Mouse (Mus musculus): Measurements from ENCODE around the gene Fntb. TPM values are rescaled to one million over a fixed set of nuclear protein-coding genes. Genes with fewer than 3 reads are reported as not detected.

Fntb gene
- polyA plus RNA-seq, 1 experiment from 2014 or later: 41.7 TPM

DNA sequence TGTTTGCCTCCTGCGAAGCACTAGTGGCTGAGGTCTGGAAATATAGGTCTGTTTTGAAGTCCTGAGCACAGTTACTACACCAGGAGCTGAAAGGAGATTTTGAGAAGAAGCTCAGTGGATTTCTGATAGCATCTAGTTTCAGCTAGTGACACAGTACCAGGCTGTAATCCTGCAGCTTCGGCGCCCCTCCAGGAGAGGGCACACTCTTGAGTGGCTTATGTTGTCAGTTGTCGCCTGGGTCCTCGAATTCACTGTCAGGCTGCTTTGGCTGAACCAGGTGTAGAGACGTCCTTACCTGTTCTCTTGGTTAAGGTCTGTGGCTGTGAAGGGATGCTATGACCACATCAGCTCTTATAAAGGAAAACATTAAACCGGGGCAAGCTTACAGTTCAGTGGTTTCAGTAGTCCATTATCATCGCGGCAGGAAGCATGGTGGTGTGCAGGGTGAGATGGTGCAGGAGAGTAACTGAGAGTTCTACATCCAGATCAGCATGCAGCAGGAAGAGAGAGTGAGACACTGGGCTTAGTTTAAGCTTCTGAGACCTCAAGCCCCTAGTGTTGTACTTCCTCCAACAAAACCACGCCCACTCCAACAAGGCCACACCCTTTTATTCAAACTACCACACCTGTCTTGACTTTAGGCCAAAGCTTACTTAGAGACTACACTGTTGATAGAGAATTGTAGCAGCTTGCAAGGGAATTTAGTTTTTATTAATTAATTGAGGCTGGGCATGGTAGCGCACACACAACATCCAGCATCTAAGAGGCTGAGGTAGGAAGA lies 124.2 kb downstream of the Fntb start:
- no peak for ATAC-seq (ENCODE audit: insufficient number of reproducible peaks, insufficient read depth, low FRiP score, low TSS enrichment, low read depth)
- WGBS: 91% methylated on average over 11 of the region's 11 CpGs

DNA sequence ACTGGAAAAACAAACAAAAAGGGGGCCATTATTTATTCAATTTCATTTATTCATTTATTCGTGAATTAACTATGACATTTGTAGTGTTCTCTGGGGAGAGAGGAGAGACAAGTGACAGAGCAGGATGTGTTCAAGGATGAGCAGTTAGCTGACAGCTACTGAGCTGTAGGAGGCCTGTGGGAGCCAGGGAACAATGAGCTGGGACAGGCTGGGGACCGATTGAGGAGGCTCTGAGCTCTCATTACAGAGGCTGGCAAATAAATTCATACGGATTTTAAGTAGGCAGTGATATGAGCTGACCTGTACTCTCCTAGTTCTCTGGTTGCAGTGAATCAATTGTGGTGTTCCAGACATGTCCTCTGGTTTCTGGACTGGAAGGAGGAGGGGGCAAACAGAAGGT lies 125.8 kb downstream of the Fntb start:
- Histone ChIP-seq H3K27me3 (no peaks in the 10 kb centered on the region), H3K4me2 (no peak overlapping the region), H3K36me3 (peaks cover 42% of the 10 kb centered on the region; the same call in 1 of the 2 replicates), H3K4me3 (replicated peaks) (no peak overlapping the region), H3K9me3 (no peaks in the 10 kb centered on the region), H3K9ac (replicated peaks) (no peak overlapping the region), H3K4me1 (replicated peaks) (peaks cover 11% of the 10 kb centered on the region), H3K27ac (no peak overlapping the region)
- WGBS: 82% methylated on average over 3 of the region's 3 CpGs
- ATAC-seq (ENCODE audit: insufficient number of reproducible peaks, insufficient read depth, low FRiP score, low TSS enrichment, low read depth): no peak

More for the DNA sequence above, 124.2 kb downstream of the Fntb start:
- Histone ChIP-seq H3K27ac (no peak overlapping the region), H3K27me3 (no peaks in the 10 kb centered on the region), H3K9ac (replicated peaks) (no peak overlapping the region), H3K4me2 (no peak overlapping the region), H3K36me3 (peaks cover 42% of the 10 kb centered on the region; the same call in 1 of the 2 replicates), H3K4me3 (replicated peaks) (no peak overlapping the region), H3K4me1 (replicated peaks) (no peaks in the 10 kb centered on the region), H3K9me3 (no peaks in the 10 kb centered on the region)

DNA sequence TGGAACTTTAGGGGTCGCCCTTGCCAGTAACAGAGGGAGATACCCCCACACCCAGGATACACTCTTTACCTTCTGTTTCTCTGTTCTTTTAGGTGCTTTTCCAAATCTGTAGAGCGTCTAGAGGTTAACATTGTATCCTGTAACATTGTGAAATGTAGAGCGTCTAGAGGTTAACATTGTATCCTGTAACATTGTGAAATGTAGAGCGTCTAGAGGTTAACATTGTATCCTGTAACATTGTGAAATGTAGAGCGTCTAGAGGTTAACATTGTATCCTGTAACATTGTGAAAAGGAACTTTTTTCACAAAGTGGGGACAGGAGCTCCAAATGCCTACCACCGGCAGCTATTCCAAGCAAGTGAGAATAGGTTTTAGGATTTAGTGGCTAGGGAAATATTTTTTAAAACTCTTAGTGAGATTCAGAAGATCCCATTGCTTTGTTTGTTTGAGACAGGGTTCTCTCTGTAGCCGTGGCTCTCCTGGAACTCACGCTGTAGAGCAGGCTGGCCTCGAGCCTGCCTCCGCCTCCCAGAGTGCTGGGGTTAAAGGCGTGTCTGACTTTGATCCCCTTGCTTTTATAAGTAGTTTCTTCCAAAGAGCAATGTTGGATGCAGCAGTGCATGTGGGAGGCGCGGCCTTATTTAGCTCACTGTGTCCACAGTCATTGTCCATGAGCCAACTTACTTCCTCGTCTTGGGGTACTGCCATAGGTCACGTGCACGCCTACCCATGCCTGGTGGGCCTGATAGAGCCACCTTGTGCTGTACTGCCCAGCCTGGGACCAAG lies 127.7 kb downstream of the Fntb start:
- H3K36me3 ChIP-seq: peaks cover 34% of the 10 kb centered on the region; the same call in 1 of the 2 replicates
- no peak overlapping the region for H3K4me3 ChIP-seq (replicated peaks)
- ATAC-seq (ENCODE audit: insufficient number of reproducible peaks, insufficient read depth, low FRiP score, low TSS enrichment, low read depth): no peak
- no peak overlapping the region for H3K9ac ChIP-seq (replicated peaks)
- no peaks in the 10 kb centered on the region for H3K27me3 ChIP-seq
- H3K4me1 ChIP-seq (replicated peaks): peaks cover 17% of the 10 kb centered on the region
- no peak overlapping the region for H3K4me2 ChIP-seq
- H3K9me3 ChIP-seq: no peaks in the 10 kb centered on the region
- 93% methylated on average over 16 of the region's 16 CpGs for WGBS
- no peak overlapping the region for H3K27ac ChIP-seq

DNA sequence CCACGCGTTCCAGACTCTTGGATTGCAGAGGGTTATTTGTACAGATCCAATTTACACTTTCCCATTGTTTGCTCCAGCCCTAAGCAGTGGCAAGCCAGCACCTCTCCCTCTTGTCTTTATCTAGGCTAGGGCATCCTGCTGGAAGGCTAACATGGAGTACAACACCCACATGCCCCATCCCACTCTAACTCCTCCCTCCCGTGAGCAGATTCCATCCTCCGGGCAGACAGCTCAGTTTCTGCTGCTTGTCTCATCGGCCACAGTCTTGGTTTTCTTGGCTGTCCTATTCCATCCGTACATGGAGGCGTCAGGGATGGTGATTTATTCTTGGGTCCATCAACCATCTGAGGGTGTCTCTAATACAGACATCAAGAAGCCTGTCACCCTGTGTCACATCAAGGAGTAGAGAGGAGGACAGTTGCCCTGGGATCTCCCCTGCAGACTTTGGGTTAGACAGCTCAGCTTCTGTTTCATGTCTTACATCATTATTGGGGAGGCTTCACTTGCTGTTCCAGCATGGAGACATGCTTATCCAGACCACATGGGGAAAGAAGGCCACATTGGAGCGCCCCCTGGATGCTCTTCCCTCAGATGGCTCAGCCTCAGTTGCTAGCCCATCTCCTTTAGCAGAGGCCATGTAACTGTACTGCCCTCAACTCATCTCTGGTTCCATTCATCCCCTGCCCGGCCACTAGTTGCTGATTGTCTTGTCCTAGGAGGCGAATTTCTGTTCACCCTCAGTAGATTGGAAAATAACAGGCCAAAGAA lies 129.6 kb downstream of the Fntb start:
- Histone ChIP-seq H3K4me3 (replicated peaks) (no peak overlapping the region), H3K27me3 (no peaks in the 10 kb centered on the region), H3K4me2 (no peak overlapping the region), H3K27ac (no peak overlapping the region), H3K36me3 (peaks cover 33% of the 10 kb centered on the region; the same call in 1 of the 2 replicates), H3K4me1 (replicated peaks) (peaks cover 17% of the 10 kb centered on the region), H3K9me3 (no peaks in the 10 kb centered on the region), H3K9ac (replicated peaks) (no peak overlapping the region)
- 77% methylated on average over 10 of the region's 10 CpGs for WGBS
- no peak for ATAC-seq (ENCODE audit: insufficient number of reproducible peaks, insufficient read depth, low FRiP score, low TSS enrichment, low read depth)

DNA sequence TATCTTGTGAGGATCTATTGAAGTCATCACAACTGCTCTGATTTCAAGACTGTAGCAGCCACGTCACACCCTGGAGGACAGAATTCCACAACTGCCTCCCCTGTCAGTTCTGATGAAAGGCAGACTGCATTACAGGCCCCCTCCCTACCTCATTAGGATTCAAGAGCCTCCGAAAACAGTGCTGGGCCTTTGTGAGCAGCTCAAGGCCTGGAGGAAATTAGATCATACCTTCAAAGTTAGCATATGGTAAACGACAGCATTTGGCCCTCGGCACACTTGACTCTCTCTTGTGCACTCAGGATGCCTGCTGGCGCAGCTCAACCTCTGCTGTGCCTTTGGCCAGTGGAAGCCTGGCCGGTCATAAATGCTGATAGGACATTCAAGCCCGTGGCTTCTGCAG lies 130.4 kb downstream of the Fntb start:
- Histone ChIP-seq H3K4me3 (replicated peaks) (no peak overlapping the region), H3K4me1 (replicated peaks) (peaks cover 17% of the 10 kb centered on the region), H3K9me3 (no peaks in the 10 kb centered on the region), H3K4me2 (no peak overlapping the region), H3K27ac (no peak overlapping the region), H3K27me3 (no peaks in the 10 kb centered on the region), H3K36me3 (peaks cover 34% of the 10 kb centered on the region; the same call in 1 of the 2 replicates), H3K9ac (replicated peaks) (no peak overlapping the region)
- 0 out of 2 replicates have a peak, but pooled peaks have one; percentile 39 for ATAC-seq (ENCODE audit: insufficient number of reproducible peaks, insufficient read depth, low FRiP score, low TSS enrichment, low read depth)
- 31% methylated on average over 7 of the region's 7 CpGs for WGBS

DNA sequence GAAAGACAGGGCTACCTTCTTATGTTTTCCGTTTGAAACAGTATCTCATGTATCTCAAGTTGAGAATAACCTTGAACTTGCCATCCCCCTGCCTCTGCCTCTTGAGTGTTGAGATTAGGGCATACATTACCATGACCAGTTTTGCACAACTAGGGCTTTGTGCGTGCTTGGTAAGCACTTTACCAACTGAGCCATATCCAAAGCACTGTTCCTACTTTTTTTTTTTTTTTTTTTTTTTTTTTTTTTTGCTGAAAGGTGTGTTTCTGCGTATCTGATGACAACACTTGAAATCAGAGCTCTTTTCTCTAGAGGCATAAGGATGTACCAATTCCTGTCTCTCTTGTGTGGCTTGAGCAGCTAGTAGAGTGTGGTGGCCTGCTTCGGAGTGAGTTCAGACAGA lies 131.2 kb downstream of the Fntb start:
- Histone ChIP-seq H3K27ac (no peak overlapping the region), H3K4me1 (replicated peaks) (peaks cover 17% of the 10 kb centered on the region), H3K27me3 (no peaks in the 10 kb centered on the region), H3K4me2 (no peak overlapping the region), H3K9ac (replicated peaks) (no peak overlapping the region), H3K4me3 (replicated peaks) (no peak overlapping the region), H3K36me3 (peaks cover 32% of the 10 kb centered on the region), H3K9me3 (no peaks in the 10 kb centered on the region)
- WGBS: 94% methylated on average over 4 of the region's 4 CpGs
- no peak for ATAC-seq (ENCODE audit: insufficient number of reproducible peaks, insufficient read depth, low FRiP score, low TSS enrichment, low read depth)

DNA sequence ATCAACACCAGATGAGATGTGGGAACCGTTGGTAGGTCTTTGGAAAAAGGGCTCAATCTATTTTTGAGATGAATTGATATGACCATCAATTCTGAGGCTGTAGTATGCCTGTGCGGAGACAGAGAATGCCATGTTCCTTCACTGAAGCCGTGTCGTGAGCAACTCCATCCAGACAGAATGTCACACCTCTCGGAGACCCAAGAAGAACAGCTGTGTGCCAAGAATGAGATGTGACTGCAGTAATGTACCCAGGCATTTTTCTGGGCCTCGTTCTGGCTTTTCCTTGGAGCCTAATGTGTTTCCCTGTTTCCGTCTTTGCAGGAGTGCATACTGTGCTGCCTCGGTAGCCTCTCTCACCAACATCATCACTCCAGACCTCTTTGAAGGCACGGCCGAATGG lies 131.6 kb downstream of the Fntb start:
- Histone ChIP-seq H3K27ac (no peak overlapping the region), H3K27me3 (no peaks in the 10 kb centered on the region), H3K4me3 (replicated peaks) (no peak overlapping the region), H3K4me1 (replicated peaks) (peaks cover 17% of the 10 kb centered on the region), H3K36me3 (peaks cover 30% of the 10 kb centered on the region), H3K4me2 (no peak overlapping the region), H3K9ac (replicated peaks) (no peak overlapping the region), H3K9me3 (no peaks in the 10 kb centered on the region)
- ATAC-seq (ENCODE audit: insufficient number of reproducible peaks, insufficient read depth, low FRiP score, low TSS enrichment, low read depth): no peak
- WGBS: 67% methylated on average over 10 of the region's 10 CpGs

DNA sequence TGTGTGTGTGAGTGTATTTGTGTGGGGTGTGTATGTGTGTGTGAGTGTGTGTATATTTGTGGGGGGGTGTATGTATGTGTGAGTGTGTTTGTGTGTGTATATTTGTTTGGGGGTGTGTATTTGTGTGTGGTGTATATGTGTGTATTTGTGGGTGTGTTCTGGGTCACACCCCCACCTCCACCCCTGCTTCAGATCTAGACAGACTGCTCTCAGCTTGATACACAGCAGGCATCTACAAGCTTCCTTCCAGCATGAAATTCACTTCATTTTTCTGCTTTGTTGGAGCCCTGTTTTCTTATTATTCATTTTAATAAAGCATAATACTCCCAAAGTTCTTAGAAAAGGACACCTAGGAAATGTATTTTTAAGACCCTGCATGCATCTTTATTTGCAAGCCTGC lies 132.8 kb downstream of the Fntb start:
- no peak overlapping the region for H3K4me3 ChIP-seq (replicated peaks)
- ATAC-seq (ENCODE audit: insufficient number of reproducible peaks, insufficient read depth, low FRiP score, low TSS enrichment, low read depth): no peak
- peaks cover 24% of the 10 kb centered on the region for H3K36me3 ChIP-seq
- H3K9me3 ChIP-seq: no peaks in the 10 kb centered on the region
- H3K27ac ChIP-seq: no peak overlapping the region
- peaks cover 17% of the 10 kb centered on the region for H3K4me1 ChIP-seq (replicated peaks)
- H3K4me2 ChIP-seq: no peak overlapping the region
- no peaks in the 10 kb centered on the region for H3K27me3 ChIP-seq
- no peak overlapping the region for H3K9ac ChIP-seq (replicated peaks)

DNA sequence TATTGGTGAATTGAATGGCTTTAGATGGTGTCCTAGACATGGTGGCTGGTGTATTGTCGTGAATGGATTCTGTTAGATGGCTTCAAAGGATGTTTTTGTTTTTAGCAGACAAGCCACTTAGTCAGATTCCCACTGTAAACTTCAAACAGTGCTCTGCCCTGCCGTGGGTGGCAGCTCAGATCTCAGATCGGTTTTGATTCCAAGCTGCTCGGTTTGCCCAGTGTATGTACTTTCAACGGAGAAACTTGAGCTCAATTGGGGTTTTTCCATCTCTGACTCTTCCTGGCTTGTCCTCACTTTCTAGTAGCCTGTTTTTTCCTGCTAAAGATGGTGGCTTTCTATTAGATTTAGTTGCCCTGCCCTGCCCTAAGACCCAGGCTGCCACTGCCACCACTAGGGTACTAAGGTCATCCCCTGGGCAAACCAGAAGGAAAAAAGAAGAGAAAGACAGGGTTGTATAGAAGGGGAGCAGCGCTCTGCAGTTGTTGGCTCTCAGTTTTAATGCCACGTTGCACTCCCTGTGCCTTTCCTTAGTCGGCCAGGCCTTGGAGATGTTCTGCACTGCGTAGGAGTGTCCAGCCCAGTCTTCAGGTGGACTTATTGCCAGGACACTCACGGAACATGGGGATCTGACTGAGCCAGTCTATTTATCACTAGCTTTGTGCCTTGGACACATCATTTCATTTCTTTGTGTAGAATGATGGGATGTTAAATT lies 134.0 kb downstream of the Fntb start:
- ATAC-seq (ENCODE audit: insufficient number of reproducible peaks, insufficient read depth, low FRiP score, low TSS enrichment, low read depth): no peak
- Histone ChIP-seq H3K4me1 (replicated peaks) (peaks cover 17% of the 10 kb centered on the region), H3K27me3 (no peaks in the 10 kb centered on the region), H3K27ac (no peak overlapping the region), H3K4me3 (replicated peaks) (no peak overlapping the region), H3K9ac (replicated peaks) (no peak overlapping the region), H3K9me3 (no peaks in the 10 kb centered on the region), H3K4me2 (no peak overlapping the region), H3K36me3 (peaks cover 28% of the 10 kb centered on the region)
- 93% methylated on average over 10 of the region's 10 CpGs for WGBS

DNA sequence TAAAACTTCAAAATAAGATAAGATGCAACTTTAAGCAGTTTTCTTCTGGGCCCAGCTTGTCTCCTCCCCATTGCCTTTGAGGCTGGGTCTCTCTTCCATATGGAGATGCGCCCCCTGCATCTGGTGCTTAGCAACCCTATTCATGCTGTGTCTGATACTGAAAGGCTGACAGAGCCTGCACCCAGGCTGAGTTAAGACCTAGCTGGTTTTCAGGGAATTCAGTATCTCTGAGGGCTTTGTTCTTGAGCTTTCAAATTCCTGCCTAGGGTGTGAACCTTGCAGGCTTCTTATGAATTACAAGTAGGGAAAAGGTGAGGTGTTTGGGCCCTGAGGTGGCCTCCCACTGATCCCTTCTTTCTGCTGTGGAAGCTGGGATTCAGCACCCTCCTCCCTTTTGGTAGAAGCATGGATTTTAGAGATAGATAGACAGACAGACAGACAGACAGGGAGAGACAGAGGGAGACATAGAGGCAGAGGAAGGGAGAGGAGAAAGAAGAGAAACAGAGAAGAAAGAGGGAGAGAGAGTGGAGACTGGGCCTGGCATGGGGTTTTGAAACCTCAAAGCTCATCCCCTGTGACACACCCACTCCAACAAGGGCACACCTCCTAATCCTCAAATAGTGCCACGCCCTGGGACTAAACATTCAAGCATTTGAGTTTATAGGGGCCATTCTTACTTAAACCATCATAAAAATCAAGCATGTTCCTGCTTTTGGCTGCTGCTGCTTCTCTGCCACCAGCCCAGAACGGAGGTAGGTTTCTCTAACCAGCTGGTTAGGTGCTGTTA lies 136.3 kb downstream of the Fntb start:
- Histone ChIP-seq H3K4me3 (replicated peaks) (no peak overlapping the region), H3K36me3 (peaks cover 36% of the 10 kb centered on the region), H3K4me2 (no peak overlapping the region), H3K9me3 (no peaks in the 10 kb centered on the region), H3K27ac (no peak overlapping the region), H3K4me1 (replicated peaks) (peaks cover 5% of the 10 kb centered on the region; the same call in 1 of the 2 replicates), H3K9ac (replicated peaks) (no peak overlapping the region), H3K27me3 (no peaks in the 10 kb centered on the region)
- ATAC-seq (ENCODE audit: insufficient number of reproducible peaks, insufficient read depth, low FRiP score, low TSS enrichment, low read depth): no peak
- WGBS: 78% methylated on average over 3 of the region's 3 CpGs
